Mouse (Mus musculus): ENCODE measurements at regions not wholly inside any gene's neighbourhood (a gene's known extent, or its start where the extent isn't known, plus 50 kb on each side); places are given as distances from the start of the nearest gene placed in this dataset.

DNA sequence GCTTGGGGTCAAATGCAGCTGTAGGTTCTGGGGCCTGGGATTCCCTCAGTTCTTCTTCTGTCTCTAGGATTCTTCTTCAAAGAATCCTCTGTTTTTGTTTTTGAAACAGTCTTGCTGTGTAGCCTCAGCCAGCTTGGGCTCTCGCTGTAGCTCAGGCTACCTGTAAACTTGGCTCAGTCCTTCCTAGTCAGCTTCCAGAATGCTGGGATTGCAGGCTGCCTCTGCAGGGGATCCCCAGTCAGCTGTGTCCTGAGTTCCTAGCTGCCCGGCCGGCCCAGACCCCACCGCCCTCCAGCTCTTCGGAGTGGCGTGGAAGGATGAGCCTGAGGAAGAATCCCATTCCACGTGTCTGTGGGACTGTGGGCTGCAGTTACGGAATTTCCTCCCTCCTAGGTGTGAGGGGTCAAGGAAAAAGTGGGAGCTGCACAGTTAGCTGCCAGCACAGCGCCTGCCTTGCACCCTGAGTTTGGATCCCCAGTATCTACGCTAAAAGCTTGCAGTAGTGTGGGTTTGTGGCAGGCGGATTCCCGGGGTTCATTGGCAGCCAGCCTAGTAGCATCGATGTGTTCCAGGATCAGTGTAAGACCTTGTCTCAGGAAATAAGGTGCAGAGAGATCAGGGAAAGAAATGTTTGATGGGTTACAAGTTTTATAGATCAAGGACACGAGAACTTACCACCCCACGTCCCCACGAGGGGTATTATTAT is 204.0 kb downstream of the Matn1 start:
- no peak for TF ChIP-seq MXI1 (IDR thresholded peaks at IDR 0.05; ENCODE audit: low read depth, low read length)
- TF ChIP-seq USF2 (conservative IDR thresholded peaks at IDR 0.05; ENCODE audit: low read depth, low read length), result no peak
- TF ChIP-seq CHD1 (IDR thresholded peaks at IDR 0.05; ENCODE audit: low read depth, low read length), result no peak
- TF ChIP-seq USF1 (IDR thresholded peaks at IDR 0.05; ENCODE audit: low read depth, low read length), result no peak
- no peak for TF ChIP-seq RCOR1 (conservative IDR thresholded peaks at IDR 0.05; ENCODE audit: low read depth, low read length)
- TF ChIP-seq PAX5 (IDR thresholded peaks at IDR 0.05; ENCODE audit: low read length), result no peak
- TF ChIP-seq MAX (IDR thresholded peaks at IDR 0.05; ENCODE audit: low read length), result no peak
- TF ChIP-seq MYC (IDR thresholded peaks at IDR 0.05; ENCODE audit: low read depth, low read length), result no peak
- no peak for TF ChIP-seq TCF12 (IDR thresholded peaks at IDR 0.05; ENCODE audit: low read depth, low read length)
- no peak for TF ChIP-seq UBTF (IDR thresholded peaks at IDR 0.05; ENCODE audit: low read depth, low read length)
- no peak for TF ChIP-seq MEF2A (IDR thresholded peaks at IDR 0.05; ENCODE audit: borderline replicate concordance, low read depth, low read length)
- no peak for TF ChIP-seq ETS1 (conservative IDR thresholded peaks at IDR 0.05; ENCODE audit: low read depth, low read length)
- no peak for TF ChIP-seq CHD2 (IDR thresholded peaks at IDR 0.05; ENCODE audit: low read length)
- TF ChIP-seq SIN3A (IDR thresholded peaks at IDR 0.05; ENCODE audit: low read length), result no peak
- no peak for TF ChIP-seq KAT2A (IDR thresholded peaks at IDR 0.05; ENCODE audit: insufficient replicate concordance, low read length)
- no peak for TF ChIP-seq ZNF384 (IDR thresholded peaks at IDR 0.05; ENCODE audit: low read depth, low read length)
- TF ChIP-seq JUND (conservative IDR thresholded peaks at IDR 0.05; ENCODE audit: low read depth, low read length), result no peak
- no peak for TF ChIP-seq MAZ (IDR thresholded peaks at IDR 0.05; ENCODE audit: low read depth, low read length)
- no peak for TF ChIP-seq GABPA (IDR thresholded peaks at IDR 0.05; ENCODE audit: insufficient replicate concordance, low read depth, low read length)
- no peak for DNase-seq (ENCODE audit: extremely low read depth)
- no peaks in the 10 kb centered on the region for H3K79me2 ChIP-seq (replicated peaks; ENCODE audit: control insufficient read depth, extremely low read depth, insufficient read depth, poor library complexity, severe bottlenecking)
- peaks cover 51% of the 10 kb centered on the region for H3K27me3 ChIP-seq (replicated peaks)
- peaks cover 7% of the 10 kb centered on the region for H3K9me3 ChIP-seq (replicated peaks; ENCODE audit: low read length)
- no peaks in the 10 kb centered on the region for H3K4me1 ChIP-seq (ENCODE audit: control insufficient read depth in 1 of 2, insufficient read depth in 2 of 2)
- dilution Hi-C loops (cut with MboI; ENCODE audit: extremely low pct_ligation_motif_present, extremely low pct_unique_long_range_greater_than_20kb, low sequenced_read_pairs), result no loop called here
- H3K4me2 ChIP-seq (ENCODE audit: insufficient read depth, low read depth, poor library complexity, severe bottlenecking), result no peak overlapping the region
- H3K36me3 ChIP-seq (replicated peaks in 1 of 2; ENCODE audit: control insufficient read depth in 1 of 2, insufficient read depth in 1 of 2, low read length in 1 of 2), result no peaks in the 10 kb centered on the region
- no peak overlapping the region for H3K4me3 ChIP-seq (replicated peaks in 1 of 3; ENCODE audit: low read depth in 2 of 3, low read length in 2 of 3, poor library complexity in 1 of 3)
- no peak overlapping the region for H3K9ac ChIP-seq (ENCODE audit: insufficient read depth, low read depth)
- no peak overlapping the region for H3K27ac ChIP-seq (ENCODE audit: insufficient read depth, low read depth)
- in situ Hi-C loops (cut with MboI; ENCODE audit: low pct_ligation_motif_present, low pct_unique_long_range_greater_than_20kb, low sequenced_read_pairs), result loop anchor here (25.0 kb wide), 1 partner anchor 186 kb away; no protein-coding TSS in a partner anchor

GRCm38 (mm10) chr4:131149466-131149865 is 205.3 kb downstream of the Matn1 start:
- Histone ChIP-seq H3K4me1 (ENCODE audit: control insufficient read depth in 1 of 2, insufficient read depth in 2 of 2) (no peaks in the 10 kb centered on the region), H3K9me3 (replicated peaks; ENCODE audit: low read length) (peaks cover 7% of the 10 kb centered on the region), H3K4me3 (replicated peaks in 1 of 3; ENCODE audit: low read depth in 2 of 3, low read length in 2 of 3, poor library complexity in 1 of 3) (no peak overlapping the region), H3K36me3 (replicated peaks in 1 of 2; ENCODE audit: control insufficient read depth in 1 of 2, insufficient read depth in 1 of 2, low read length in 1 of 2) (no peaks in the 10 kb centered on the region), H3K79me2 (replicated peaks; ENCODE audit: control insufficient read depth, extremely low read depth, insufficient read depth, poor library complexity, severe bottlenecking) (no peaks in the 10 kb centered on the region), H3K9ac (ENCODE audit: insufficient read depth, low read depth) (no peak overlapping the region), H3K4me2 (ENCODE audit: insufficient read depth, low read depth, poor library complexity, severe bottlenecking) (no peak overlapping the region), H3K27me3 (replicated peaks) (peaks cover 64% of the 10 kb centered on the region), H3K27ac (ENCODE audit: insufficient read depth, low read depth) (no peak overlapping the region)
- dilution Hi-C loops (cut with MboI; ENCODE audit: extremely low pct_ligation_motif_present, extremely low pct_unique_long_range_greater_than_20kb, low sequenced_read_pairs), result no loop called here
- TF ChIP-seq ZNF384 (IDR thresholded peaks at IDR 0.05; ENCODE audit: low read depth, low read length), result no peak
- no peak for TF ChIP-seq IRF4 (IDR thresholded peaks at IDR 0.05; ENCODE audit: low read depth, low read length)
- TF ChIP-seq GABPA (IDR thresholded peaks at IDR 0.05; ENCODE audit: insufficient replicate concordance, low read depth, low read length), result no peak
- no peak for TF ChIP-seq NELFE (IDR thresholded peaks at IDR 0.05; ENCODE audit: low read depth, low read length)
- no peak for TF ChIP-seq TCF12 (IDR thresholded peaks at IDR 0.05; ENCODE audit: low read depth, low read length)
- no peak for TF ChIP-seq CHD2 (IDR thresholded peaks at IDR 0.05; ENCODE audit: low read length)
- TF ChIP-seq SMC3 (IDR thresholded peaks at IDR 0.05; ENCODE audit: low read depth, low read length), result no peak
- no peak for TF ChIP-seq BHLHE40 (IDR thresholded peaks at IDR 0.05; ENCODE audit: low read depth, low read length)
- no peak for TF ChIP-seq HCFC1 (IDR thresholded peaks at IDR 0.05; ENCODE audit: low read depth, low read length)
- no peak for TF ChIP-seq PAX5 (IDR thresholded peaks at IDR 0.05; ENCODE audit: low read length)
- TF ChIP-seq POLR2A (IDR thresholded peaks at IDR 0.05; ENCODE audit: low read depth, low read length), result no peak
- no peak for TF ChIP-seq SIN3A (IDR thresholded peaks at IDR 0.05; ENCODE audit: low read length)
- no peak for TF ChIP-seq TBP (conservative IDR thresholded peaks at IDR 0.05; ENCODE audit: low read depth, low read length)
- TF ChIP-seq UBTF (IDR thresholded peaks at IDR 0.05; ENCODE audit: low read depth, low read length), result no peak
- no peak for TF ChIP-seq ZMIZ1 (IDR thresholded peaks at IDR 0.05; ENCODE audit: low read depth, low read length)
- TF ChIP-seq KAT2A (IDR thresholded peaks at IDR 0.05; ENCODE audit: insufficient replicate concordance, low read length), result no peak
- no peak for TF ChIP-seq EP300 (IDR thresholded peaks at IDR 0.05; ENCODE audit: low read length)
- DNase-seq (ENCODE audit: extremely low read depth), result no peak
- in situ Hi-C loops (cut with MboI; ENCODE audit: low pct_ligation_motif_present, low pct_unique_long_range_greater_than_20kb, low sequenced_read_pairs), result loop anchor here (25.0 kb wide), 1 partner anchor 187 kb away; no protein-coding TSS in a partner anchor

All from CH12.LX (cell line).